Mouse (Mus musculus): Measurements from ENCODE around the gene Hist1h4i. TPM values are rescaled to one million over a fixed set of nuclear protein-coding genes. Genes with fewer than 3 reads are reported as not detected.
"Not testable (repeated sequence)": the region's sequence is repeated elsewhere in the genome, so short reads cannot be mapped to it uniquely, and the experiment has no call there.

Gene Hist1h4i
- polyA plus RNA-seq, 1 experiment from 2014 or later = 18.3 TPM

- Histone ChIP-seq H3K4me3 (ENCODE audit: low read depth, low read length) (peak overlapping the region; percentile 54), H3K4me2 (ENCODE audit: low read depth, low read length) (peak overlapping the region; percentile 72), H3K36me3 (replicated peaks; ENCODE audit: insufficient read depth, low read length) (no peaks in the 10 kb centered on the region), H3K27ac (ENCODE audit: low read depth) (peak overlapping the region; percentile 93), H3K4me1 (ENCODE audit: insufficient read depth) (peaks cover 11% of the 10 kb centered on the region), H3K9ac (replicated peaks) (peak overlapping the region; percentile 71), H3K9me3 (ENCODE audit: low read length) (no peaks in the 10 kb centered on the region), H3K27me3 (ENCODE audit: insufficient read depth, low read length) (no peaks in the 10 kb centered on the region)
- no peak for DNase-seq
- peak; percentile 5; the same call in 1 of the 2 replicates for ATAC-seq
- TF ChIP-seq EP300 (IDR thresholded peaks at IDR 0.05; ENCODE audit: low read depth) (no peak), CTCF (IDR thresholded peaks at IDR 0.05; ENCODE audit: low read depth) (peak; percentile 79)
- 2% methylated on average over 9 of the region's 14 CpGs for WGBS (ENCODE audit: insufficient replicate concordance)
Observed at GRCm38 (mm10) chr13:22043503-22044431, 2.6 kb upstream of the Hist1h4i start.

- H3K9me3 ChIP-seq (ENCODE audit: low read length); H3K27me3 ChIP-seq (ENCODE audit: insufficient read depth, low read length); H3K36me3 ChIP-seq (replicated peaks; ENCODE audit: insufficient read depth, low read length): not testable (repeated sequence)
- ATAC-seq (peak; percentile 85), DNase-seq (peak; percentile 87)
- TF ChIP-seq EP300 (IDR thresholded peaks at IDR 0.05; ENCODE audit: low read depth) = peak; percentile 86; the same call in 1 of the 2 replicates
- H3K4me2 ChIP-seq (ENCODE audit: low read depth, low read length) = peak within 1 kb of the TSS; percentile 80
- H3K4me1 ChIP-seq (ENCODE audit: insufficient read depth) = peaks cover 11% of the 10 kb centered on the region
- peak within 1 kb of the TSS; percentile 96 for H3K27ac ChIP-seq (ENCODE audit: low read depth)
- peak within 1 kb of the TSS; percentile 74 for H3K9ac ChIP-seq (replicated peaks)
- H3K4me3 ChIP-seq (ENCODE audit: low read depth, low read length) = peak within 1 kb of the TSS; percentile 54
- WGBS (ENCODE audit: insufficient replicate concordance) = under 1% methylated on average over 43 of the region's 80 CpGs
Observed at GRCm38 (mm10) chr13:22042568-22043502, 1.7 kb upstream of the Hist1h4i start, which contains the start of the genes Hist1h2ag and Hist1h2bj. Gene Hist1h2ag, minus strand, starts transcription at chr13:22042944. Gene Hist1h2bj, plus strand, starts transcription at chr13:22043214.

GRCm38 (mm10) chr13:22041651-22042567 lies 747 bp upstream of the Hist1h4i start:
- no peak for TF ChIP-seq CTCF (IDR thresholded peaks at IDR 0.05; ENCODE audit: low read depth)
- TF ChIP-seq EP300 (IDR thresholded peaks at IDR 0.05; ENCODE audit: low read depth) = no peak
- no peaks in the 10 kb centered on the region for H3K27me3 ChIP-seq (ENCODE audit: insufficient read depth, low read length)
- H3K4me1 ChIP-seq (ENCODE audit: insufficient read depth) = peaks cover 11% of the 10 kb centered on the region
- H3K4me2 ChIP-seq (ENCODE audit: low read depth, low read length) = peak overlapping the region; percentile 80
- ATAC-seq (no peak), DNase-seq (no peak)
- H3K36me3 ChIP-seq (replicated peaks; ENCODE audit: insufficient read depth, low read length) = no peaks in the 10 kb centered on the region
- peak overlapping the region; percentile 54 for H3K4me3 ChIP-seq (ENCODE audit: low read depth, low read length)
- H3K27ac ChIP-seq (ENCODE audit: low read depth) = peak overlapping the region; percentile 96
- WGBS (ENCODE audit: insufficient replicate concordance) = 4% methylated on average over 13 of the region's 13 CpGs
- peak overlapping the region; percentile 74 for H3K9ac ChIP-seq (replicated peaks)
- no peaks in the 10 kb centered on the region for H3K9me3 ChIP-seq (ENCODE audit: low read length)

GRCm38 (mm10) chr13:22040464-22041141 lies 559 bp downstream of the Hist1h4i start:
- 1% methylated on average over 17 of the region's 24 CpGs for WGBS (ENCODE audit: insufficient replicate concordance)
- ATAC-seq (peak; percentile 10), DNase-seq (peak; percentile 62)
- H3K27me3 ChIP-seq (ENCODE audit: insufficient read depth, low read length) = no peaks in the 10 kb centered on the region
- peak overlapping the region; percentile 96 for H3K27ac ChIP-seq (ENCODE audit: low read depth)
- peaks cover 18% of the 10 kb centered on the region for H3K4me1 ChIP-seq (ENCODE audit: insufficient read depth)
- no peaks in the 10 kb centered on the region for H3K9me3 ChIP-seq (ENCODE audit: low read length)
- no peaks in the 10 kb centered on the region for H3K36me3 ChIP-seq (replicated peaks; ENCODE audit: insufficient read depth, low read length)
- H3K4me2 ChIP-seq (ENCODE audit: low read depth, low read length) = peak overlapping the region; percentile 80
- peak overlapping the region; percentile 69 for H3K9ac ChIP-seq (replicated peaks)
- peak overlapping the region; percentile 54 for H3K4me3 ChIP-seq (ENCODE audit: low read depth, low read length)
- TF ChIP-seq EP300 (IDR thresholded peaks at IDR 0.05; ENCODE audit: low read depth) = 0 out of 2 replicates have a peak, but pooled peaks have one; percentile 28
- TF ChIP-seq CTCF (IDR thresholded peaks at IDR 0.05; ENCODE audit: low read depth) = no peak

- TF ChIP-seq CTCF (IDR thresholded peaks at IDR 0.05; ENCODE audit: low read depth) (no peak), EP300 (IDR thresholded peaks at IDR 0.05; ENCODE audit: low read depth) (no peak)
- Histone ChIP-seq H3K36me3 (replicated peaks; ENCODE audit: insufficient read depth, low read length) (no peaks in the 10 kb centered on the region), H3K4me1 (ENCODE audit: insufficient read depth) (peaks cover 18% of the 10 kb centered on the region), H3K4me2 (ENCODE audit: low read depth, low read length) (peak overlapping the region; percentile 80), H3K4me3 (ENCODE audit: low read depth, low read length) (peak overlapping the region; percentile 54), H3K27me3 (ENCODE audit: insufficient read depth, low read length) (no peaks in the 10 kb centered on the region), H3K27ac (ENCODE audit: low read depth) (peak overlapping the region; percentile 96), H3K9ac (replicated peaks) (peak overlapping the region; percentile 69), H3K9me3 (ENCODE audit: low read length) (no peaks in the 10 kb centered on the region)
- DNase-seq (no peak), ATAC-seq (no peak)
- WGBS (ENCODE audit: insufficient replicate concordance) = 7% methylated on average over 2 of the region's 2 CpGs
Observed at GRCm38 (mm10) chr13:22039951-22040463, 1.2 kb downstream of the Hist1h4i start.
